Mouse (Mus musculus): ENCODE measurements around the gene Tbcel. TPM values are rescaled to one million over a fixed set of nuclear protein-coding genes. Genes with fewer than 3 reads are reported as not detected.

The Tbcel gene
- polyA plus RNA-seq, 1 experiment from 2014 or later: 4.7 TPM

- Histone ChIP-seq H3K27me3 (ENCODE audit: insufficient read depth, low read length) (no peaks in the 10 kb centered on the region), H3K9ac (replicated peaks; ENCODE audit: low read length) (no peak overlapping the region), H3K9me3 (ENCODE audit: low read length) (no peaks in the 10 kb centered on the region), H3K4me2 (replicated peaks; ENCODE audit: low read depth, low read length) (no peak overlapping the region), H3K27ac (ENCODE audit: low read length) (no peak overlapping the region), H3K36me3 (ENCODE audit: insufficient read depth, low read length) (peaks cover 13% of the 10 kb centered on the region), H3K4me1 (ENCODE audit: insufficient read depth, low read length) (peaks cover 2% of the 10 kb centered on the region; the same call in 1 of the 2 replicates), H3K4me3 (ENCODE audit: low read length) (no peak overlapping the region)
- 58% methylated on average over 12 of the region's 12 CpGs for WGBS
- ATAC-seq (ENCODE audit: low FRiP score, low TSS enrichment): 0 out of 2 replicates have a peak, but pooled peaks have one; percentile 49
Measured at GRCm38 (mm10) chr9:42428060-42428924, 79.3 kb downstream of the Tbcel start.

GRCm38 (mm10) chr9:42426661-42427358 is 80.8 kb downstream of the Tbcel start:
- Histone ChIP-seq H3K27ac (ENCODE audit: low read length) (no peak overlapping the region), H3K27me3 (ENCODE audit: insufficient read depth, low read length) (no peaks in the 10 kb centered on the region), H3K9ac (replicated peaks; ENCODE audit: low read length) (no peak overlapping the region), H3K4me3 (ENCODE audit: low read length) (no peak overlapping the region), H3K9me3 (ENCODE audit: low read length) (no peaks in the 10 kb centered on the region), H3K4me2 (replicated peaks; ENCODE audit: low read depth, low read length) (no peak overlapping the region), H3K36me3 (ENCODE audit: insufficient read depth, low read length) (peaks cover 10% of the 10 kb centered on the region), H3K4me1 (ENCODE audit: insufficient read depth, low read length) (peaks cover 2% of the 10 kb centered on the region; the same call in 1 of the 2 replicates)
- no peak for ATAC-seq (ENCODE audit: low FRiP score, low TSS enrichment)
- WGBS: 81% methylated on average over 10 of the region's 10 CpGs

GRCm38 (mm10) chr9:42423649-42424048 is 84.0 kb downstream of the Tbcel start:
- Histone ChIP-seq H3K9me3 (ENCODE audit: low read length) (no peaks in the 10 kb centered on the region), H3K27ac (ENCODE audit: low read length) (no peak overlapping the region), H3K27me3 (ENCODE audit: insufficient read depth, low read length) (no peaks in the 10 kb centered on the region), H3K9ac (replicated peaks; ENCODE audit: low read length) (no peak overlapping the region), H3K4me1 (ENCODE audit: insufficient read depth, low read length) (peaks cover under 1% of the 10 kb centered on the region; the same call in 1 of the 2 replicates), H3K4me3 (ENCODE audit: low read length) (no peak overlapping the region), H3K4me2 (replicated peaks; ENCODE audit: low read depth, low read length) (no peak overlapping the region), H3K36me3 (ENCODE audit: insufficient read depth, low read length) (peaks cover 4% of the 10 kb centered on the region)
- ATAC-seq (ENCODE audit: low FRiP score, low TSS enrichment): no peak
- 74% methylated on average over 2 of the region's 2 CpGs for WGBS

- Histone ChIP-seq H3K4me3 (ENCODE audit: low read length) (no peak overlapping the region), H3K27ac (ENCODE audit: low read length) (no peak overlapping the region), H3K27me3 (ENCODE audit: insufficient read depth, low read length) (no peaks in the 10 kb centered on the region), H3K4me2 (replicated peaks; ENCODE audit: low read depth, low read length) (no peak overlapping the region), H3K4me1 (ENCODE audit: insufficient read depth, low read length) (no peaks in the 10 kb centered on the region), H3K36me3 (ENCODE audit: insufficient read depth, low read length) (peaks cover 4% of the 10 kb centered on the region; the same call in 1 of the 2 replicates), H3K9me3 (ENCODE audit: low read length) (no peaks in the 10 kb centered on the region), H3K9ac (replicated peaks; ENCODE audit: low read length) (no peak overlapping the region)
- no peak for ATAC-seq (ENCODE audit: low FRiP score, low TSS enrichment)
- WGBS: 86% methylated on average over 2 of the region's 2 CpGs
Measured at GRCm38 (mm10) chr9:42419687-42420086, 87.9 kb downstream of the Tbcel start.

- ATAC-seq (ENCODE audit: low FRiP score, low TSS enrichment): no peak
- Histone ChIP-seq H3K9me3 (ENCODE audit: low read length) (no peaks in the 10 kb centered on the region), H3K9ac (replicated peaks; ENCODE audit: low read length) (no peak overlapping the region), H3K4me1 (ENCODE audit: insufficient read depth, low read length) (peaks cover 5% of the 10 kb centered on the region; the same call in 1 of the 2 replicates), H3K4me3 (ENCODE audit: low read length) (no peak overlapping the region), H3K4me2 (replicated peaks; ENCODE audit: low read depth, low read length) (no peak overlapping the region), H3K27me3 (ENCODE audit: insufficient read depth, low read length) (no peaks in the 10 kb centered on the region), H3K27ac (ENCODE audit: low read length) (no peak overlapping the region), H3K36me3 (ENCODE audit: insufficient read depth, low read length) (peaks cover 4% of the 10 kb centered on the region; the same call in 1 of the 2 replicates)
- 89% methylated on average over 5 of the region's 5 CpGs for WGBS
Measured at GRCm38 (mm10) chr9:42418786-42419185, 88.8 kb downstream of the Tbcel start.

GRCm38 (mm10) chr9:42417352-42417952 is 90.2 kb downstream of the Tbcel start:
- no peak; the same call in 1 of the 2 replicates for ATAC-seq (ENCODE audit: low FRiP score, low TSS enrichment)
- no peak overlapping the region for H3K4me2 ChIP-seq (replicated peaks; ENCODE audit: low read depth, low read length)
- H3K27me3 ChIP-seq (ENCODE audit: insufficient read depth, low read length): no peaks in the 10 kb centered on the region
- no peak overlapping the region for H3K27ac ChIP-seq (ENCODE audit: low read length)
- no peak overlapping the region for H3K4me3 ChIP-seq (ENCODE audit: low read length)
- peaks cover 4% of the 10 kb centered on the region; the same call in 1 of the 2 replicates for H3K36me3 ChIP-seq (ENCODE audit: insufficient read depth, low read length)
- H3K9ac ChIP-seq (replicated peaks; ENCODE audit: low read length): no peak overlapping the region
- H3K4me1 ChIP-seq (ENCODE audit: insufficient read depth, low read length): peaks cover 5% of the 10 kb centered on the region; the same call in 1 of the 2 replicates
- 61% methylated on average over 12 of the region's 12 CpGs for WGBS
- H3K9me3 ChIP-seq (ENCODE audit: low read length): no peaks in the 10 kb centered on the region

- no peak for ATAC-seq (ENCODE audit: low FRiP score, low TSS enrichment)
- WGBS: 67% methylated on average over 1 of the region's 1 CpGs
Measured at GRCm38 (mm10) chr9:42415184-42415583, 92.4 kb downstream of the Tbcel start.

GRCm38 (mm10) chr9:42413345-42413744 is 94.3 kb downstream of the Tbcel start:
- Histone ChIP-seq H3K4me1 (ENCODE audit: insufficient read depth, low read length) (peaks cover 8% of the 10 kb centered on the region; the same call in 1 of the 2 replicates), H3K9me3 (ENCODE audit: low read length) (no peaks in the 10 kb centered on the region), H3K9ac (replicated peaks; ENCODE audit: low read length) (no peak overlapping the region), H3K27ac (ENCODE audit: low read length) (no peak overlapping the region), H3K4me2 (replicated peaks; ENCODE audit: low read depth, low read length) (no peak overlapping the region), H3K36me3 (ENCODE audit: insufficient read depth, low read length) (peaks cover 4% of the 10 kb centered on the region; the same call in 1 of the 2 replicates), H3K4me3 (ENCODE audit: low read length) (no peak overlapping the region), H3K27me3 (ENCODE audit: insufficient read depth, low read length) (no peaks in the 10 kb centered on the region)
- ATAC-seq (ENCODE audit: low FRiP score, low TSS enrichment): no peak
- WGBS: 77% methylated on average over 12 of the region's 12 CpGs

More at GRCm38 (mm10) chr9:42415184-42415583, 92.4 kb downstream of the Tbcel start:
- Histone ChIP-seq H3K4me3 (ENCODE audit: low read length) (no peak overlapping the region), H3K27me3 (ENCODE audit: insufficient read depth, low read length) (no peaks in the 10 kb centered on the region), H3K9me3 (ENCODE audit: low read length) (no peaks in the 10 kb centered on the region), H3K36me3 (ENCODE audit: insufficient read depth, low read length) (peaks cover 4% of the 10 kb centered on the region; the same call in 1 of the 2 replicates), H3K4me1 (ENCODE audit: insufficient read depth, low read length) (peaks cover 5% of the 10 kb centered on the region; the same call in 1 of the 2 replicates), H3K9ac (replicated peaks; ENCODE audit: low read length) (no peak overlapping the region), H3K4me2 (replicated peaks; ENCODE audit: low read depth, low read length) (no peak overlapping the region), H3K27ac (ENCODE audit: low read length) (no peak overlapping the region)

GRCm38 (mm10) chr9:42411296-42411695 is 96.3 kb downstream of the Tbcel start:
- no peak overlapping the region for H3K4me2 ChIP-seq (replicated peaks; ENCODE audit: low read depth, low read length)
- ATAC-seq (ENCODE audit: low FRiP score, low TSS enrichment): no peak
- peaks cover 8% of the 10 kb centered on the region; the same call in 1 of the 2 replicates for H3K4me1 ChIP-seq (ENCODE audit: insufficient read depth, low read length)
- H3K27me3 ChIP-seq (ENCODE audit: insufficient read depth, low read length): no peaks in the 10 kb centered on the region
- peaks cover 4% of the 10 kb centered on the region; the same call in 1 of the 2 replicates for H3K36me3 ChIP-seq (ENCODE audit: insufficient read depth, low read length)
- H3K9me3 ChIP-seq (ENCODE audit: low read length): no peaks in the 10 kb centered on the region
- H3K9ac ChIP-seq (replicated peaks; ENCODE audit: low read length): no peak overlapping the region
- WGBS: 75% methylated on average over 6 of the region's 6 CpGs
- H3K27ac ChIP-seq (ENCODE audit: low read length): no peak overlapping the region
- no peak overlapping the region for H3K4me3 ChIP-seq (ENCODE audit: low read length)
